Mouse (Mus musculus) adrenal gland, postnatal 10 days (tissue): ENCODE results near the gene Cyp21a1. TPM values are rescaled to one million over a fixed set of nuclear protein-coding genes. Genes with fewer than 3 reads are reported as not detected.

Experiments used
- DNase-seq: peaks from one replicate; pipeline ENCODE4 v3.0.0; 2021; ENCODE audit warnings: mixed read lengths
- microRNA-seq: library from miRNA; unstranded; fragments of <30 nt; microRNA quantifications from one replicate; pipeline ENCODE4 v1.2.0, GENCODE M21; 2021
- total RNA-seq, 2 experiments: library from RNA; stranded (reverse); gene quantifications; 2 replicates each; pipeline ENCODE4 v1.2.3; 2021

Cyp21a1 gene
- total RNA-seq, 2 experiments from 2014 or later = 2,477 to 2,588 TPM

GRCm38 (mm10) chr17:34804871-34805562, 656 bp upstream of the Cyp21a1 start:
- DNase-seq = no peak

- peak; percentile 41 for DNase-seq
These were observed 994 bp downstream of the Cyp21a1 start for GRCm38 (mm10) chr17:34803367-34803766.

- DNase-seq = peak; percentile 50
These were observed 1.6 kb downstream of the Cyp21a1 start for GRCm38 (mm10) chr17:34802756-34803155.

DNA sequence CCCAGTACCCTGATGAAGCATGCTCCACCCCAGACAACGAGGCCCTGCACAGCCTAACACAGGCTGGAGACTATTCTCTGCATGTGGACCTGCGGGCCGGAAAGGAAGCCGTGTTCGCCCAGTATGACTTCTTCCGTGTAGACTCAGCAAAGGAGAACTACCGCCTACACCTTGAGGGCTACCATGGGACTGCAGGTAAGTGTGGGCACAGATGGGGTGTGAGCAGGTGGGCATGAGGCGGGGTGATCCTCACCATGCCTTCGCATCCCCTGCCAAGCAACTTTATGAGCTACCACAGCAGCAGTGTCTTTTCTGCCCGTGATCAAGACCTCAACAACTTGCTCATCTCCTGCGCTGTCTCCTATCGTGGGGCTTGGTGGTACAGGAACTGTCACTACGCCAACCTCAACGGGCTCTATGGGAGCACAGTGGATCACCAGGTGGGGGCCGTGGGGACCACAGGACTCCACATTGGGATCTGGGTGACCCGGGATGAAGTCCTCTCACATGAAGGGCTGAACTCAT, 3.5 kb downstream of the Cyp21a1 start:
- DNase-seq = peak; percentile 32

DNA sequence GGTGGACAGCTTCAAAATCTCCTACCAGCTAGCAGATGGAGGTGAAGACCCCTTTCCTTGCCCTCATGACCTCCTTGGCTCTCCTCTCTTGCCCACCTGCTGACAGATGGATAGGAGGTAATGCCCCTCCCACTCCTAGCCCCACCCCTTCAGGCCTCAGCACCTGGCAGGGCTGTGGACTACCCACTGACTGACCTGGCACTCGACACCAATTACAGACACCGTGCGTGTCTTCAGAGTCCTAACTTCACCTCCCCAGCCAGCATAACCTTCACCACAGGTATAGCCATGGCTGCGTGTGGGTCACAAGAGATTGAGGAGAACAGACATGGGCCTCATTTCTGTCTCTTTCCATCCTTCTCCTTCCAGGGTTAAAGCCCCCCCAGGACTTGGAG, 4.8 kb downstream of the Cyp21a1 start:
- DNase-seq = peak; percentile 48

- DNase-seq = peak; percentile 55
These were observed 5.4 kb downstream of the Cyp21a1 start for GRCm38 (mm10) chr17:34798866-34799530.

DNA sequence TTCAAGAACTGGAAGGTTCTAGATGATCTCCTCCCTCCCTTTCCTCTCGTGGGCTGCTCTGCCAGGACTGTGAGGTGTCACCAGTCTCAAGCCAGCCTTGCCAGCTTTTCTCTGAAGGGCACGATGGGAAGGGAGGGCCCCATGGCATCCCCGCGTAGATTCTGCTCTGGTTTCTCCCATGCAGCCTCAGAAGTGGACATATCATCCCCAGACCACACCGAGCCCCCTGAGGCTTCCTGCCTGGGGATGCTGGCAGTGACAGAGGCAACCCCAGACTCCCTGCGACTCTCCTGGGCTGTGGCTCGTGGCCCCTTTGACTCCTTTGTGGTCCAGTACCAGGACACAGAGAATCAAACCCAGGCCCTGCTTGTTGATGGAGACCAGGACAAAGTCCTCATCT, 6.3 kb downstream of the Cyp21a1 start:
- peak; percentile 65 for DNase-seq

GRCm38 (mm10) chr17:34797211-34797995, 7.0 kb downstream of the Cyp21a1 start:
- peak; percentile 77 for DNase-seq

- DNase-seq = peak; percentile 78
These were observed 7.8 kb downstream of the Cyp21a1 start for GRCm38 (mm10) chr17:34796311-34797140.

GRCm38 (mm10) chr17:34795633-34796032, 8.7 kb downstream of the Cyp21a1 start:
- peak; percentile 89 for DNase-seq

GRCm38 (mm10) chr17:34795016-34795415, 9.3 kb downstream of the Cyp21a1 start:
- peak; percentile 65 for DNase-seq

DNA sequence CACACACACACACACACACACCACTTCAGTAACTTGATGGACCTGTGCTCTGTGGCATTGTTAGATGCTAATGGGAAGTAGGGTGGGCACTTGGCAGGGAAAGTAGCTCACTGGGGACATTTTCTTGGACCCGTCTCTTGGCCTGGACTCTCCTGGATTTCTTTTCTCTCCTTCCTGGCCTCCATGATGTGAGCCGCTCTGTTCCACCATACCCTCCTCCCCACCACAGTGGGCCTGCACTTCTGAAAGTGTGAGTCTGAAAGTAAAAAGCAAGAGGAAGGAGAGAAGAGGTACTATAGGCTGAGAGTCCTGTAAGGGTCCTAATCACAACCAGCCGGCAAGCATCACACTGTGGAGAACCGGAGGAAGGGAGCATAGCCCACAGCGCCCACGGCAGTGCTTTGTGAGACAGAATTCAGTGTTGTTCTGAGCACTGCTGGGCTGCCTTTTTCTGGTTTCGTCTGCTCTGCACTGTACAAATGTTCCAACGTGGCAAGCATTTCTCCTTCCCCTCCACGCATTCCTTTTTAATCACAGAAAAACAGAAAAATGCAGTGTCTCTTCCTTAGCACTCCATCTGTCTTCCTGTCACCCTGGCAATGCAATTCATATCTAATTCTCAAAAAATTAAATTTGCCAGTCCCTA, 26.6 kb downstream of the Cyp21a1 start:
- DNase-seq = no peak

DNA sequence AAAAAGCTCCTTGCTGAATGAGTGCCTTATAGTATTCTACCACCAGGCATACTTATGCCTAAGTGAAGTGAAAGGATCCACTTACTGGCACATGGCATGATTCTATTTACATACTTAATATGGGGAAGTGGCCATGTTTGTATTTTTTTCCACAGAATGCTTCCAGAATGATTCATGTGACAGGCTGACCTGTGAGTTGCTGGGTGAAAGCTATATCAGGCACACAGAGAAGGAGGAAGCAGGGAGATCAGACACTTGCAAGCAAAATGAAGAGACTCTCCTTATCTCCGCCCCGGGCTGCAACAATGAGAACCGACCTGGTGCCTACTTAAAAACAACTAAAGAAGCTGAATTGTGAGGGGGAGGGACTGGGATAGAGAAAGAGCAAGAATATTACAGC, 42.9 kb downstream of the Cyp21a1 start:
- DNase-seq = no peak

Small RNA genes within 50 kb of the gene (microRNA-seq; reads per million reads assigned to microRNA genes)
- gene Gm27471 (not detected), gene Mir6970 (not detected), gene Mir6971 (1.4 reads per million)

Other genes with a start within 250 kb of the Cyp21a1 start
- gene Notch4, start 240.3 kb downstream of the Cyp21a1 start, total RNA-seq = 10 to 100 TPM; 34.9 to 36.3 TPM
- 10 to 100 TPM; 11.0 to 12.1 TPM for gene Gpsm3, start 214.8 kb downstream of the Cyp21a1 start, total RNA-seq
- 10 to 100 TPM; 39.0 to 52.4 TPM for gene Pbx2, start 213.3 kb downstream of the Cyp21a1 start, total RNA-seq
- 1 to 10 TPM; 2.0 to 4.3 TPM for gene Ager, start 206.7 kb downstream of the Cyp21a1 start, total RNA-seq
- gene Rnf5, start 200.9 kb downstream of the Cyp21a1 start, total RNA-seq = 10 to 100 TPM; 70.4 to 71.5 TPM
- gene Agpat1, start 200.3 kb downstream of the Cyp21a1 start, total RNA-seq = 10 to 100 TPM; 92.7 TPM
- 1 to 10 TPM; 6.1 to 9.9 TPM for gene Egfl8, start 188.6 kb downstream of the Cyp21a1 start, total RNA-seq
- gene Ppt2, start 176.1 kb downstream of the Cyp21a1 start, total RNA-seq = 10 to 100 TPM; 47.8 to 48.0 TPM
- gene Prrt1, start 175.0 kb downstream of the Cyp21a1 start, total RNA-seq = 1 to 10 TPM; 4.5 to 7.9 TPM
- gene Fkbpl, start 159.8 kb downstream of the Cyp21a1 start, total RNA-seq = 10 to 100 TPM; 11.8 to 14.4 TPM
- gene Atf6b, start 157.4 kb downstream of the Cyp21a1 start, total RNA-seq = 10 to 100 TPM; 37.8 to 40.1 TPM
- 10 to 100 TPM; 40.6 to 47.3 TPM for gene Tnxb, start 134.0 kb downstream of the Cyp21a1 start, total RNA-seq
- gene C4b, start 60.7 kb downstream of the Cyp21a1 start, total RNA-seq = 100 to 1,000 TPM in 1 of 2 experiments, 10 to 100 TPM in 1; 88.4 to 156 TPM
- gene Stk19, start 32.4 kb upstream of the Cyp21a1 start, total RNA-seq = 10 to 100 TPM; 31.8 to 33.0 TPM
- 10 to 100 TPM; 45.1 to 52.2 TPM for gene Dxo, start 32.5 kb upstream of the Cyp21a1 start, total RNA-seq
- gene Skiv2l, start 45.6 kb upstream of the Cyp21a1 start, total RNA-seq = 10 to 100 TPM; 49.2 to 60.8 TPM
- gene Nelfe, start 45.8 kb upstream of the Cyp21a1 start, total RNA-seq = 10 to 100 TPM; 44.2 to 48.4 TPM
- 100 to 1,000 TPM; 158 to 363 TPM for gene Cfb, start 58.0 kb upstream of the Cyp21a1 start, total RNA-seq
- gene Zbtb12, start 74.9 kb upstream of the Cyp21a1 start, total RNA-seq = 10 to 100 TPM; 13.5 to 17.8 TPM
- gene Gm20547, start 77.5 kb upstream of the Cyp21a1 start, total RNA-seq = under 1 TPM in 1 of 2 experiments, not detected in 1; 0.21 TPM
- gene C2, start 93.7 kb upstream of the Cyp21a1 start, total RNA-seq = 10 to 100 TPM; 41.1 TPM
- 100 to 1,000 TPM; 113 to 137 TPM for gene Ehmt2, start 93.9 kb upstream of the Cyp21a1 start, total RNA-seq
- gene Slc44a4, start 109.9 kb upstream of the Cyp21a1 start, total RNA-seq = 1 to 10 TPM in 1 of 2 experiments, under 1 TPM in 1; 1.00 to 1.2 TPM
- gene Neu1, start 126.7 kb upstream of the Cyp21a1 start, total RNA-seq = 10 to 100 TPM; 18.6 to 24.2 TPM
- gene Hspa1b, start 154.7 kb upstream of the Cyp21a1 start, total RNA-seq = 10 to 100 TPM; 16.4 to 32.9 TPM
- not detected for gene Gm20481, start 165.4 kb upstream of the Cyp21a1 start, total RNA-seq
- gene Hspa1a, start 167.6 kb upstream of the Cyp21a1 start, total RNA-seq = 10 to 100 TPM in 1 of 2 experiments, 1 to 10 TPM in 1; 7.3 to 13.6 TPM
- 1 to 10 TPM in 1 of 2 experiments, under 1 TPM in 1; 0.75 to 1.4 TPM for gene Hspa1l, start 168.1 kb upstream of the Cyp21a1 start, total RNA-seq
- 10 to 100 TPM; 39.0 to 42.8 TPM for gene Lsm2, start 177.3 kb upstream of the Cyp21a1 start, total RNA-seq
- 10 to 100 TPM; 56.5 to 63.0 TPM for gene Vars, start 196.4 kb upstream of the Cyp21a1 start, total RNA-seq
- 1 to 10 TPM in 1 of 2 experiments, under 1 TPM in 1; 0.72 to 1.5 TPM for gene Vwa7, start 212.0 kb upstream of the Cyp21a1 start, total RNA-seq
- 1 to 10 TPM; 1.1 to 1.6 TPM for gene Sapcd1, start 223.5 kb upstream of the Cyp21a1 start, total RNA-seq
- 1 to 10 TPM; 2.3 to 5.0 TPM for gene Msh5, start 242.2 kb upstream of the Cyp21a1 start, total RNA-seq
- 100 to 1,000 TPM in 1 of 2 experiments, 10 to 100 TPM in 1; 95.6 to 105 TPM for gene Clic1, start 245.4 kb upstream of the Cyp21a1 start, total RNA-seq